Mouse (Mus musculus) right cerebral cortex, postnatal 10 days (tissue): ENCODE measurements at regions not wholly inside any gene's neighbourhood (a gene's known extent, or its start where the extent isn't known, plus 50 kb on each side); places are given as distances from the start of the nearest gene placed in this dataset.

Source experiments
- DNase-seq, 2 experiments: peaks; one replicate each; pipeline ENCODE4 v3.0.0; 2021; ENCODE audit warnings: low spot score in 2 of 2

DNA sequence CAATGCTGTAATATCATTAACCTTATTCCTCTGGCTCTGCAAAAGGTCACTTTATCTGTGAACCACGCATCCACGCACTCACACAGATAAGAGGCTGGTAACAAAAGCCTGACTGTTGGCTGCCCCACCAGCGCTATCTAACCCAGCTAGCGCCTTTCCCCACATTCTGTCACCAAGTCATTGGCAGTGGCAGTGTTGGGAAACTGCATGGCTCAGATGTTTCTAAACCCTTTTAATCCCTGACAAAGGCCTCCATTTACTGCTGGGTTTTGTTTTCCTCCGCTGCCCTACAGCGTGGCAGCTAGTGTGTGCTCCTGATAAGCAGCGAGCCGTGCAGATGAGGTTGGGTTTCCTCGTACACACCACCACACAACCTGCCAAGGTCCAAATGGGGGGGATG is 55.7 kb downstream of the Id4 start:
- DNase-seq, result no peak

- DNase-seq, result no peak
Observed at GRCm38 (mm10) chr13:48317457-48317856, 56.4 kb downstream of the Id4 start.

DNA sequence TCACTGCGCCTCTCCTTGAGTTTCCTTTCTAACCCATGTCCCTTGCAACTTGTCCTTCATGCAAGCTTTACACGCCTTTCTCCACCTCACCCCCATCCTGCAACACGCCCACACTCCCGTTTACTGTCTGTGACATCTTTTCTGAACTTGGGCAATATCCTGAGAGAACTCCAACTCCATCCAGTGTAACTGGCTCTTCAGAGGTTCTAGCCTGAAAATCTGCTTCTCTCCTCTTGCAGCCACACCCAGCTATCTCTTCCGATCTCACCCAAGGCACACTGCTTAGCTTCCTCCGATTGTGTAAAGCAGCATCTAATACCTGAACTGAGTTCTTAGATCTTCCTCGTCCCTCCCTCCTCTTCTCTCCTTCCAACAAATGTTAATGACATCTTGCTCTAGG is 58.0 kb downstream of the Id4 start:
- no peak for DNase-seq

DNA sequence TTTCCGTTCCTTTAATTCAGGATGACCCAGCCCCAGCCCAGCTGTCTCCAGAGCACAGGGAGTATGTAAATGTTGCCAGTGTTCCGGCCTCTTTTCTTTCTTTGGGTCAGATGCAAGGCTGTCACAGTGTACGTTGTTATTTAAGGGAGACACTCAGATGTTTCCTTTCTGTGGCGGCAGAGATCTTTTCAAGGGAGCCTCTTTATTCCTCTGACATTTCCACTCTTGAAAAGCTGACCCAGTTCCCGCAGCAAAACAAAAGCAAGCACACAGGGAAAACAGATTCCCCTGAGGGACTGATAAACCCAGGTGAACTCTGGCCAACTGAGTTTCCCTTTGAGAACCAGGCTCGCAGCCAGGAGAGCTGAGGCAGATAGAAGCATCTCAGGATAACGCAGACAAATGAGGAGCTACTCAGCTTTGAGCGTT is 63.3 kb downstream of the Id4 start:
- DNase-seq, result peak; percentile 38 to 47

- no peak for DNase-seq
Observed at GRCm38 (mm10) chr13:48330619-48331018, 69.6 kb downstream of the Id4 start.

GRCm38 (mm10) chr13:48336135-48336534 is 75.1 kb downstream of the Id4 start:
- DNase-seq, result no peak

DNA sequence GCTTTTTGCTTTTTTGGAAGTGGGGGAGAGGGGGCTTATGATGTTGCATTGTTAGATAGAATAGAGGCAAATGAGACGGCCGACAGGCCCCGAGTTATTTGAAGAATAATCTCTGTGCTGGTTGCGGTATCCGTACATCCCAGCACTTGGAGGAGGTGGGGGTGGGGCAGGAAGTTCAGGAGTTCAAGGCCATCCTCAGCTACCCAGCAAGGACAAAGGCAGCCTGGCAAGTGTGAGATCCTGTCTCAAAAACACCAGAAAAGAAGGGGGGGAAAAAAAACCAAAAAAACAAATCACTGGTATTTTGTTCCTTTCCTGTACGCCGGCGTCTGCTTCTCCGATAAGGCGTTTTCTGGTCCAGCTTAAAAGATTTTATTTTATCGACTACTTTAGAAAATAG is 75.6 kb downstream of the Id4 start:
- no peak for DNase-seq

DNA sequence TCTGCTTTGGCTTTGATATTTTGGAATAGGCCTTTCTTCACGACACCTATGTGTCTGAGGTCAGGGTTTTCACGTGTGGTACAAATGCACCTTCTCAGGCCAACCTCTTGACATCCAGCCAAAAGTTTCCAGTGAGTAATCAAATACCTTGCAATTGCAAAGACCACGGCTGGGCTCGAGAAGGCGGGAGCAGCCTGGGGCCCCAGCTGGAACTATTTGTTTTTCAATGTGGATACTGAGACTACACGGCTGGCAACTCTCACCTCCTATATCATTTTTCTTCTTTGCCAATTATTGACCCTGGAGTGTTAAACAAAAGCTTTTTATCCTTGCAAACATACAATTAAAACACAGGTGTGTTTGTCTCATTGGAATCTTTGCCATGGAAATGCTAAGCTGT is 77.5 kb downstream of the Id4 start:
- DNase-seq, result no peak

- DNase-seq, result no peak
Observed at GRCm38 (mm10) chr13:48350124-48350523, 89.1 kb downstream of the Id4 start.

GRCm38 (mm10) chr13:48350955-48351354 is 89.9 kb downstream of the Id4 start:
- no peak for DNase-seq

- DNase-seq, result no peak
Observed at GRCm38 (mm10) chr13:48357118-48357517, 96.1 kb downstream of the Id4 start.

DNA sequence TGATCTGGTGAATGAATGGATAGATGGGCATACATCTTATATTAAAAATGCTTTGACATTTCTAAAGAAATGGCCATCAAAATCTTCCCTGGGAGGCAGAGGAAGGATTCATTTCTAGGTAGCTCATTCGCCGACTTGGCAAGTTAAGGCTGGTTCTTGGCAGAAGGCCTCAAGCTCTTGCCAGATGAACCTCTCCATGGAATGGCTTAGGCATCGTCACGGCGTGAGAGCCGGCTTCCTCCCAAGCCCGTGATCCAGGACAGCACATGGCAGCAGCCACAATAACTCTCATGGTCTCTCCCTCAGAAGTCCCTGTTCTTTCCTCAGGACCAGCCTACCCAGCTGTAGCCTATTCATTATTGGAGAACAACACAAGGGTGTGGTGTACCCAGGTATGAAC is 96.6 kb downstream of the Id4 start:
- DNase-seq, result peak; percentile 51 to 65

DNA sequence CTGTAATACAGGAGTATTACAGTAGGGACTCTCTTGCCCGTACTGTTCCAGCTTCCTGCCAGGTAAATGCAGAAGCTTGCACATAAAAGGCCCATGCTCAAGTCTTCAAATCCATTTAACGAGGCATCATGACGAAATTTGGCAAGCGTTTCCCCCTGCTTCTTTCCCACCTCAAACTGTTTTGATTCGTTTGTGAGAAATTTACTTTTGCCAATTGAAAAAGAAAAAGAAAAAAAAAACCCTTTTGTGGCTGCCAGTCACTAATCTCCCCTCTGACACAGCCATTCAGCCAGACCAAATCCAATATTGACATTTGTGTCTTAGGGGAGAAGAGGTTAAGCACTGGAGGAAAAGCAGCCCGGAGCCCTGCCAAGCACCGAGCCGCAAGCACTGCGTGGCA is 110.0 kb downstream of the Id4 start:
- no peak for DNase-seq

- no peak for DNase-seq
Observed at GRCm38 (mm10) chr13:48376405-48376804, 115.4 kb downstream of the Id4 start.

GRCm38 (mm10) chr13:48383580-48384445 is 122.8 kb downstream of the Id4 start:
- no peak for DNase-seq

GRCm38 (mm10) chr13:48384901-48385300 is 123.9 kb downstream of the Id4 start:
- no peak for DNase-seq

DNA sequence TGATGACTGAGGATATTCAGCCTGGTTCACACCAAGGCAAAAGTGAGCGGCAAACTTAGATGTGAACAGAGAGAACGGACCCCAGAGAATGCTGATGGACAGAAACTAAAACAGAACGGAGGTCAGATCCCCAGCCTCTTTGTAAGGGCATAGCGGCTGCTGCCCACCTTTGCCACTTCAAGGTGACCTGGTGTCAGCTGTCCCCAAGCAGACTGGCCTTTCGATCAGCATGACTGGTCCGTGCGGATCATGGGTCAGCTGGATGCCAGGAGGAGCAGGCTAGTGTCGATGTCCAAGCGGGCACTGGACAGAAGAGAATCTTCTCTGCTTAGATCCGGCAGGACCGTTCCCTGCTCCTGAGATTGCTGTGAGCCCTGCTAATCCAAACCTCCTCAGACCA is 122.1 kb downstream of the Zfp169 start:
- DNase-seq, result no peak

GRCm38 (mm10) chr13:48397761-48398160 is 115.5 kb downstream of the Zfp169 start:
- no peak for DNase-seq

- DNase-seq, result no peak
Observed at GRCm38 (mm10) chr13:48398617-48399016, 114.6 kb downstream of the Zfp169 start.

DNA sequence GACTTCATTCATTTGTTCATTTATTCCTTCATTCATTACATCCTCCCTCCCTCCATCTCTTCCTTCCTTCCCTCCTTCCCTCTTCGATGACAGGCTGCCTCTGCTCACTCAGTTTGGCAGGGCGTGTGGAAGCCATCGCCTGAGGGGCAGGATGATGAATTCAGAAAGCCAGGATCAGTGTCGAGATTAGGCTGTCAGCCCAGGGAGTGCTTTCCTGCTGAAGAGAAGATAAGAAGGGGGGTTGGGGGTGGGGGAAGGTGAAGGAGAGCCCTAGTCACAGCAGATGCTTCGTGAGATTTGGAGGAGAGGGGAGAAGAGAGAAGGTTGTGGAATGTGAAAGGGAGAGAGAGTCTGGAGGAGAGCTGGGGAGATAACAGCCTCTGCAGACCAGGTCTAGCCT is 110.9 kb downstream of the Zfp169 start:
- DNase-seq, result no peak

DNA sequence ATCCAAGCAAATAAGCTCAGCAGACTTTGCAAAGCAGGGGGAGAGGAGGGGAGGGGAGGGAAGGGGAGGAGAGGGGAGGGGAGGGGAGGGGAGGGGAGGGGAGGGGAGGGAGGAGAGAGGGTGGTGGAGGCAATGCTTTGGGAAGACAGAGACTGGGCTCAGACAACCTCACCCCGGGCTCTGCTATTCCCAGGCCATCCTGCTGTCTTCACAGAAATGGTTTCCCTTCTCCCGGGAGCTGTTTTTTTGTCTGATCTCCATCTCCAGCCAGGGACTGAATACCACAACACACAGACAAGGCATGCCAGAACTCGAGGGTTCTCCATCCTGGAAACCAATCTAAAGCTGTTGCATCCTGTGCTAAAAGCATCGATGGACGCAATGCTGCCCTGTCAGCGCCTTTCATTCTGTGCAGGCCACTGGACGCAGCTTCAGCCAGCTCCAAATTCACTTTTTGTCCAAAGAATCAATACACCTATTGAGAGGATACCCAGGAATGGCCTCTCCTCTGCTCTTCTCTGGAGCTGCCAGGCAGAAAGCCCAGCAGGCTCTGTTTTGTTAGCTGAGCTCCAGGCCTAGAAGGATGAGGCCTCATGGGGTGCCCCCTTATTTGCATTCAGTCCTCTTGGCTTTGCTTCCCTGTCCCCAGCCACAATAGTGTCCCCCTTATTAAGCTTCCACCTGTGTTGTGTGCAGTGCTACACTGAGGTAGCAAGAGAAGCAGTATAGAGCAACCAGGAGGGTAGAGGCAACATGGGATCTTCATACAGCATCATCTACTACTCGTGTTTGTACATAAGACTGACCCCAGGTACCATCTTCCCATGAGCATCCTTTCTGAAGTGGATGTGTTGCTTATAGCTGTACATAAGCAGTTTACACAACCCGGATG is 90.6 kb downstream of the Zfp169 start:
- DNase-seq, result no peak

DNA sequence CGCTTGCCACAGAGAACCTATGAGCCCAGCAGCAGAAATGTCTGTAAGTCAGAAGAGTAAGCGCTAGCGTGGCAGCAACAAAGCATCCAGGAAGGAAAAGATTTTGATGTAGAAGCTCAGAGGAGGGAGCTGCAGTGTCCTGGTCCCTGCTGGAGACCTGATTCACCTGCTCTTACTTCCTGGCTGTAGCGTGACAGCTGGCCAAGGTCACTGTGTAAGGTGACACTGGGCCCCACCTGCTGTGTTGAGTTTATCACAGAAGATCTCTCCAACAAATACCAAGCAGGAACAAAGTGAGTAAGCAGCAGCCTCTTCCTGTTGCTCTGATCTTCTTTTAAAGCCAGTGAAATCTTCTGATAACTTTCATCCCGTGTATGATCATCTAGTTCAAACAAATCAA is 86.4 kb downstream of the Zfp169 start:
- no peak for DNase-seq
